In the genomic region with DNA sequence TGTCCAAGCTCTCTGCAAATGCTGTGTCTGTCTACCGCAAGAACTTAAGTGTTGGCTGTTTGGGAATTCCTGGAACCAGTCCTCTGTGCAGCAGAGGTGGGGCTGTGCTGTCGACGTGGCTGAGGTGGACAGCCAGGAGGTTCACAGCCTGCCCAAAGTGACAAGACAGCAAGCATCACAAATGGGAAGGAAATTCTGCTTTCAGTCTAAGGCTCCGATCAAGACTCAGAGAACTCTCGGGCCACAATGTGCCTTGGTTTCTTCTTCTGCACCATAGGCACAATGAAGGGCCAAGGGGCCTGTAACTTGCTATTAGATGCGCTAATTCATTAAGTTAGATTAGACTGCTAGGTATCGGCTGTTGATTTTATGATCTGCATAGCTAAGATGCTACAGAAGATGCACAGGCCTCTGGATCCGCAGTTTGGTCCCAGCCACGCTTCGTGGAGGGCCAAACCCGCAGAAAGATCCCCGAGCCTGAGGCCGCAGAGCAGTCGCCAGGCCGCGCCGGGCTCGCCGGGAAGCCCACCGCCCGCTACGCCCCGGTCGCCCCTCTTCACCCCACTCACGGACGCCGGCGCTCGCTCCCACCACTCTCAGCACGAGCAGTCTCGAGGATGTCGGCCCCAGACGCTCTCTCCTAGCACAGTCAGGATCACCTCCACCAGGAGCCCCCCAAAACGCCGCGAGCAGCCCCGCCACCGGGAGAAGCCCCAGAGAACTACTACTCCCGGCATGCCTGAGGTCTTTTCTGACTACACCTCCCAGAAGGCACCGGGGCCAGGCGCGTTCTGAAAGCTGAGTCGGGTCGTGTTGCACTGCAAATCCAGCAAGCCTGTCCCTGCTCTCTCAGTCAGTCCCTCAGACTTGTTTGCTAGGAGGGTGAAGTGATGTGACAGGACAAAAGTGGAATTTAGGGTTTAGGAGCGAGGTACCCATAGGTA, we compare ENCODE assay signal across 8 mouse cellular contexts. TPM values are rescaled to one million over a fixed set of nuclear protein-coding genes. Genes with fewer than 3 reads are reported as not detected.
DNase-seq lines count a peak whose midpoint lies in the region; ATAC-seq lines count a peak whose summit lies in the region.

A gene (minus strand): TSS at position 715 of the 944 bp plus-strand sequence.

- peak within 1 kb of the TSS; percentile 62 for H3K4me2 ChIP-seq in heart, embryonic 15.5 days
- H3K4me2 ChIP-seq in liver, embryonic 13.5 days, result peak within 1 kb of the TSS; percentile 86
- peak within 1 kb of the TSS; percentile 59 for H3K4me2 ChIP-seq in stomach, embryonic 15.5 days

- WGBS in forebrain, embryonic 10.5 days, result 2% methylated on average over 45 of the region's 45 CpGs
- whole genome bisulfite sequencing in heart, embryonic 15.5 days, result 1% methylated on average over 45 of the region's 45 CpGs
- WGBS in liver, embryonic 13.5 days (ENCODE audit: insufficient replicate concordance), result 2% methylated on average over 45 of the region's 45 CpGs
- WGBS in stomach, embryonic 15.5 days, result 1% methylated on average over 45 of the region's 45 CpGs

- H3K9me3 ChIP-seq in forebrain, embryonic 10.5 days, result peaks cover under 1% of the 10 kb centered on the region; the same call in 1 of the 2 replicates
- H3K9me3 ChIP-seq in heart, embryonic 15.5 days (replicated peaks), result no peaks in the 10 kb centered on the region
- no peaks in the 10 kb centered on the region for H3K9me3 ChIP-seq in liver, embryonic 13.5 days (replicated peaks)
- no peaks in the 10 kb centered on the region for H3K9me3 ChIP-seq in stomach, embryonic 15.5 days

- peak; percentile 88 for DNase-seq in forebrain, embryonic 10.5 days (ENCODE audit: extremely low spot score, low spot score)
- peak; percentile 88 to 90 for DNase-seq in kidney, postnatal 25 days
- DNase-seq in liver, embryonic 13.5 days, result peak; percentile 69
- DNase-seq in neural tube, embryonic 10.5 days (ENCODE audit: extremely low spot score, low spot score), result peak; percentile 88

- no peaks in the 10 kb centered on the region for H3K27me3 ChIP-seq in forebrain, embryonic 10.5 days (ENCODE audit: poor library complexity, severe bottlenecking)
- H3K27me3 ChIP-seq in heart, embryonic 15.5 days, result no peaks in the 10 kb centered on the region
- no peaks in the 10 kb centered on the region for H3K27me3 ChIP-seq in liver, embryonic 13.5 days
- H3K27me3 ChIP-seq in stomach, embryonic 15.5 days (replicated peaks), result no peaks in the 10 kb centered on the region

- peak within 1 kb of the TSS; percentile 89 for H3K9ac ChIP-seq in heart, embryonic 15.5 days
- peak within 1 kb of the TSS; percentile 69 for H3K9ac ChIP-seq in liver, embryonic 13.5 days
- peak within 1 kb of the TSS; percentile 68 for H3K9ac ChIP-seq in stomach, embryonic 15.5 days

- H3K4me3 ChIP-seq in brown adipose tissue, adult 24 weeks (ENCODE audit: insufficient read depth, low read depth, low read length), result peak within 1 kb of the TSS; percentile 68
- H3K4me3 ChIP-seq in forebrain, embryonic 10.5 days, result peak within 1 kb of the TSS; percentile 82
- peak within 1 kb of the TSS; percentile 94 for H3K4me3 ChIP-seq in heart, embryonic 15.5 days
- H3K4me3 ChIP-seq in liver, embryonic 13.5 days (replicated peaks), result peak within 1 kb of the TSS; percentile 69
- peak within 1 kb of the TSS; percentile 93 for H3K4me3 ChIP-seq in stomach, embryonic 15.5 days (replicated peaks)

- ATAC-seq in CD4-positive, CD25-positive, alpha-beta regulatory T cell, adult 4 months, result peak; percentile 98
- peak; percentile 88 for ATAC-seq in heart, embryonic 15.5 days (replicated peaks; ENCODE audit: insufficient number of reproducible peaks, insufficient read depth, low FRiP score, low read depth)
- ATAC-seq in liver, embryonic 13.5 days (ENCODE audit: low read depth), result peak; percentile 88
- peak; percentile 95 for ATAC-seq in stomach, embryonic 15.5 days (ENCODE audit: insufficient read depth, low FRiP score, low read depth)

- H3K27ac ChIP-seq in brown adipose tissue, adult 24 weeks (replicated peaks; ENCODE audit: low read depth, low read length), result 0 out of 2 replicates have a peak within 1 kb of the TSS, but pooled peaks have one; percentile 11
- peak within 1 kb of the TSS; percentile 95 for H3K27ac ChIP-seq in forebrain, embryonic 10.5 days
- H3K27ac ChIP-seq in heart, embryonic 15.5 days, result peak within 1 kb of the TSS; percentile 61
- H3K27ac ChIP-seq in liver, embryonic 13.5 days, result no peak within 1 kb of the TSS
- H3K27ac ChIP-seq in stomach, embryonic 15.5 days, result peak within 1 kb of the TSS; percentile 61; the same call in 1 of the 2 replicates

- peaks cover 40% of the 10 kb centered on the region for H3K36me3 ChIP-seq in forebrain, embryonic 10.5 days (replicated peaks)
- peaks cover 22% of the 10 kb centered on the region for H3K36me3 ChIP-seq in heart, embryonic 15.5 days
- H3K36me3 ChIP-seq in liver, embryonic 13.5 days, result no peaks in the 10 kb centered on the region
- H3K36me3 ChIP-seq in stomach, embryonic 15.5 days, result peaks cover 14% of the 10 kb centered on the region; the same call in 1 of the 2 replicates

- no peaks in the 10 kb centered on the region; the same call in 1 of the 2 replicates for H3K4me1 ChIP-seq in brown adipose tissue, adult 24 weeks (ENCODE audit: control insufficient read depth, insufficient read depth, insufficient read length, low read length)
- peaks cover 15% of the 10 kb centered on the region for H3K4me1 ChIP-seq in forebrain, embryonic 10.5 days
- H3K4me1 ChIP-seq in heart, embryonic 15.5 days (replicated peaks), result peaks cover 8% of the 10 kb centered on the region; the same call in 1 of the 2 replicates
- peaks cover 7% of the 10 kb centered on the region for H3K4me1 ChIP-seq in liver, embryonic 13.5 days (replicated peaks)
- 0 out of 2 replicates have a peak, but pooled peaks cover 4% of the 10 kb centered on the region for H3K4me1 ChIP-seq in stomach, embryonic 15.5 days

RNA-seq across cellular contexts. Expression of the gene that starts here (rescaled TPM):
- 1 to 10 TPM; 1.3 to 2.0 TPM for polyA plus RNA-seq in CD4-positive, CD25-positive, alpha-beta regulatory T cell, adult 4 months (2017; shearing (Covaris generic))
- polyA plus RNA-seq in brown adipose tissue, adult 24 weeks (2012; ENCODE audit: insufficient read depth, insufficient read length, missing spikeins), result 1.3 and 1.8 TPM in 2 replicates
- 31.1 and 31.5 TPM in 2 replicates for polyA plus RNA-seq in forebrain, embryonic 10.5 days (2016; fragmentation: Nextera tagmentation; extraction: Ambion mirVana)
- 11.5 and 14.1 TPM in 2 replicates for polyA plus RNA-seq in heart, embryonic 15.5 days (2015; fragmentation: Nextera tagmentation; extraction: Ambion mirVana)
- polyA plus RNA-seq in liver, embryonic 13.5 days (2015; fragmentation: Nextera tagmentation; extraction: Ambion mirVana), result 1.7 TPM in 2 replicates
- 19.8 and 22.0 TPM in 2 replicates for polyA plus RNA-seq in stomach, embryonic 15.5 days (2015; fragmentation: Nextera tagmentation; extraction: Ambion mirVana)
